Mouse (Mus musculus) central nervous system, embryonic 11.5 days (tissue): ENCODE results near the gene Tent5d. TPM values are rescaled to one million over a fixed set of nuclear protein-coding genes. Genes with fewer than 3 reads are reported as not detected.

ENCODE experiments used
- polyA plus RNA-seq: library from polyadenylated mRNA; depleted of rRNA; stranded (reverse); fragments of >200 nt; gene quantifications from 2 replicates; pipeline ENCODE4 v1.2.3, GENCODE M21; 2012; rRNA removed

Gene Tent5d
- polyA plus RNA-seq: 0.06 TPM in 1 of 2 replicates, not detected in the other

GRCm38 (mm10) chrX:107792290-107792689, at the start of gene Tent5d:
Tent5d (plus strand) TSS chrX:107792590.

GRCm38 (mm10) chrX:107816218-107816554, 23.8 kb downstream of the Tent5d start, which contains the start of gene 2610002M06Rik:
2610002M06Rik (minus strand) TSS chrX:107816334.

Other genes starting within 250 kb of the Tent5d start
- gene Tbx22, start 124.6 kb upstream of the Tent5d start, polyA plus RNA-seq: 0.46 and 2.4 TPM in 2 replicates
- gene 2610002M06Rik, start 23.7 kb downstream of the Tent5d start, polyA plus RNA-seq: 4.1 and 9.1 TPM in 2 replicates
- not detected in 2 replicates for gene Gm732, start 155.9 kb downstream of the Tent5d start, polyA plus RNA-seq